Mouse (Mus musculus): Measurements from ENCODE around the gene Fam107b.

GRCm38 (mm10) chr2:3602599-3602998, 32.3 kb downstream of the Fam107b start:
- TF ChIP-seq POLR2A (IDR thresholded peaks at IDR 0.05; ENCODE audit: low read depth, low read length): no peak
- TF ChIP-seq CTCF (IDR thresholded peaks at IDR 0.05; ENCODE audit: extremely low read depth, insufficient read length, insufficient replicate concordance, low read depth, low read length): no peak

All from small intestine, adult 2 months (tissue).